Mouse (Mus musculus): Measurements from ENCODE around the gene Stk40.

- TF ChIP-seq CTCF (IDR thresholded peaks at IDR 0.05; ENCODE audit: borderline replicate concordance, insufficient read depth, low read length) (no peak), POLR2A (IDR thresholded peaks at IDR 0.05; ENCODE audit: low read depth, low read length) (no peak)
Measured at GRCm38 (mm10) chr4:126079266-126079665, 24.5 kb upstream of the Stk40 start.
